Comparison of ENCODE assay signal across 17 mouse cellular contexts in the genomic region with DNA sequence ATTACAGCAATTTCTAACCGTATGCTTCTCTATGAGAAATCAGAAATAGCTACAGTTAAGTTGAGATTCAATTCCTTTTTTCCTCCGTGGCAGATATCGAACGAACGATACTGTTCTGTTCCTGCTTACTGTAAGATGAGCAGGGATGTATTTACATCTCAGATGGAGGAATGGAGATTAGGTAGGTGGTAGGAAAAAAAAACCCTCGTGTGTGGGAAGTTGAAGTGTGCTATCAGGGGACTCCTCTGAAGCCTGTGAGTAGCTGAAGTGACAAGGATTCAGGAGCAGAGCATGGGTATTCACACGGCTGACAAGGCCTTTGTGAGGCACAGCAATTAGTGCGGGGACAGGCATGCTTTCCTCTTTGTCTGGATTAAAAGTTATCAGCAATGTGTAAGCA. TPM values are rescaled to one million over a fixed set of nuclear protein-coding genes. Genes with fewer than 3 reads are reported as not detected.
A peak's percentile ranks its signal among the peaks of the same experiment; 100 is the strongest.
DNase-seq lines count a peak whose midpoint lies in the region; TF ChIP-seq lines count a peak whose summit lies in the region.
"Had no signal": no experiment of that assay in that cellular context is flagged by ENCODE, and none has a peak within 500 bp of the region (broad histone marks: within the 10 kb centered on the region; RNA-seq: fewer than 3 reads in every experiment).

No protein-coding gene starts in this region.

- no peak for TF ChIP-seq CTCF in layer of hippocampus, adult 2 months (conservative IDR thresholded peaks at IDR 0.05)

- H3K4me3 ChIP-seq in layer of hippocampus, adult 2 months = no peak overlapping the region
- H3K4me3 ChIP-seq: erythroblast, embryonic 14.5 days; hindbrain, embryonic 10.5 days; midbrain, embryonic 12.5 days had no signal

- DNase-seq in layer of hippocampus, adult 2 months (ENCODE audit: low spot score in 2 of 2) = peak; percentile 16 to 17
- no peak for DNase-seq in layer of hippocampus, postnatal 36 days
- DNase-seq in right cerebral cortex, adult 18-20 months = peak; percentile 55
- no peak for DNase-seq in right cerebral cortex, postnatal 14 days
- DNase-seq in left cerebral cortex, adult 9 months (ENCODE audit: low spot score in 2 of 2) = peak; percentile 33 to 61
- DNase-seq in spleen, postnatal 10 days (ENCODE audit: low spot score in 2 of 2) = no peak
- DNase-seq in ovary, adult 18-20 months (ENCODE audit: low spot score) = no peak
- DNase-seq: adrenal gland, adult 2 months; cerebellum, adult 9-11 months; gastrocnemius, postnatal 36 days; kidney, adult 11 months; liver; thymus, postnatal 25 days had no signal

- no peak overlapping the region for H3K27ac ChIP-seq in layer of hippocampus, adult 2 months
- H3K27ac ChIP-seq: hindbrain, embryonic 10.5 days; hindbrain, postnatal 0 days; midbrain, embryonic 12.5 days had no signal

RNA-seq across cellular contexts. Expression of gene Plppr1, which starts 49.3 kb away (rescaled TPM):
- 1 to 10 TPM; 8.7 TPM for total RNA-seq in layer of hippocampus, adult 2 months (2021)
- total RNA-seq in layer of hippocampus, postnatal 36 days (2021) = 1 to 10 TPM; 8.5 to 8.6 TPM
- total RNA-seq: adrenal gland, adult 2 months; gastrocnemius, postnatal 36 days had no signal

Comparison
In these comparisons a context has a peak if more than half of its experiments do, and no peak if none do; other contexts are left out.
1. DNase-seq: peak in layer of hippocampus, adult 2 months (2 of 2), right cerebral cortex, adult 18-20 months (single experiment) and left cerebral cortex, adult 9 months (2 of 2); none in layer of hippocampus, postnatal 36 days (0 of 2), right cerebral cortex, postnatal 14 days (single experiment), spleen, postnatal 10 days (0 of 2) and ovary, adult 18-20 months (single experiment).